Mouse (Mus musculus): ENCODE measurements around the gene Csmd2. TPM values are rescaled to one million over a fixed set of nuclear protein-coding genes. Genes with fewer than 3 reads are reported as not detected.

Csmd2 gene
- total and polyA plus RNA-seq, 2 experiments from 2014 or later, result 9.1 to 48.2 TPM

DNA sequence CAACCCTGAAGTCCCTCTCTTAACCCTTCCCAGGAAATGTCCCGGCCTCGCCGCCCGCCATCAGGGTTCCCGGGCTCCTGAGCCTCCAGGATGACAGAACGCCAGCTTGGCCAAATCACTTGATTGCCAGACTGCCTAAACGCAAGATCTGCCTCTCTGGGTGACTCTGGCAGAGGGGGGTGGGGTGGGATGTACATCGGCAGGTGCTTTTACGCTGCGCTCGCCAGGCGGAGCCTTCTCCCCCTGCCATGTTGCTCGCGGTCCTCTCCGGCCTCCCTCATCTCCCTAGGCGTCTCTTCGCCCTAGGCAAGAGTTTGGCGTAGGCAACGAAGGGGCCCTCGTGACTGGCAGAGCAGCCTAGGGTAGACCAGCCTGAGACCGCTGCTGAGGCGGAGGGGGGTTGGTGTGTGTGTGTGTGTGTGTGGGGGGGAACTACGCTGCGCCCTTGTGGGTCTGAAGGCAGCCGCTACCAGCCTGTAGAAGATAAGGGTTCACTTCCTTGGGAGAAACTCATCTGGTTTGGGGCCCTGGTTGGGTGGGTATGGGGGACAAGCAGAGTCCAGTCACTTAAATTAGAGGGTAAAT lies 1.1 kb upstream of the Csmd2 start:
- ATAC-seq (ENCODE audit: low FRiP score) (peak; percentile 15; the same call in 1 of the 2 replicates), DNase-seq (ENCODE audit: low spot score) (peak; percentile 61)
- H3K4me3 ChIP-seq (ENCODE audit: low read depth, low read length), result peak overlapping the region; percentile 82
- peak; percentile 35 for TF ChIP-seq CTCF (IDR thresholded peaks at IDR 0.05)
- no peaks in the 10 kb centered on the region for H3K36me3 ChIP-seq (ENCODE audit: insufficient read depth, low read length)
- WGBS, result 2% methylated on average over 25 of the region's 25 CpGs
- H3K27me3 ChIP-seq (ENCODE audit: insufficient read depth, low read length), result no peaks in the 10 kb centered on the region
- peak overlapping the region; percentile 91 for H3K9ac ChIP-seq (replicated peaks; ENCODE audit: low read length, poor library complexity, severe bottlenecking)
- H3K27ac ChIP-seq (ENCODE audit: low read depth, low read length), result peak overlapping the region; percentile 82
- no peaks in the 10 kb centered on the region for H3K9me3 ChIP-seq (ENCODE audit: low read length)
- H3K4me1 ChIP-seq (ENCODE audit: insufficient read depth, low read length), result 0 out of 2 replicates have a peak, but pooled peaks cover 5% of the 10 kb centered on the region
- H3K4me2 ChIP-seq (ENCODE audit: low read depth, low read length, poor library complexity, severe bottlenecking), result peak overlapping the region; percentile 85

DNA sequence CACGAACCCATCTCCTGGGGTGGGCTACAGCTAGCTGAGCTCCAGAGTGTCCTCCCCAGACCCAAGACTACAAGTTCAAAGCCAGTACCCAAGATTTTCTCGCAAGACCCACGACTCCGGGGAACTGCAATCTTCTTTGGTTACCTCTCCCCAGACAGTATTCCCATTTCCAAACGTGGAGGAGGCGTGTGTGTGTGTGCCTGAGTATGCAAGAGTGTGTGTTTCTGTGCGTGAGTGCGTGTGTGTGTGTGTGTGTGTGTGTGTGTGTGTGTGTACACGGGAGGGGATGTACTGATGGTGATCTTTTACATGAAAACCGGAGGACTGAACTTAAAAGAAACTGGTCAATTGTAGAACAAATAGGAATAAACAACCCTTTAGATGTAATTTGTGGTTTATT lies 387 bp upstream of the Csmd2 start:
- Histone ChIP-seq H3K4me3 (ENCODE audit: low read depth, low read length) (peak overlapping the region; percentile 82), H3K9ac (replicated peaks; ENCODE audit: low read length, poor library complexity, severe bottlenecking) (peak overlapping the region; percentile 91), H3K4me1 (ENCODE audit: insufficient read depth, low read length) (0 out of 2 replicates have a peak, but pooled peaks cover 5% of the 10 kb centered on the region), H3K9me3 (ENCODE audit: low read length) (no peaks in the 10 kb centered on the region), H3K27ac (ENCODE audit: low read depth, low read length) (peak overlapping the region; percentile 82), H3K36me3 (ENCODE audit: insufficient read depth, low read length) (no peaks in the 10 kb centered on the region), H3K4me2 (ENCODE audit: low read depth, low read length, poor library complexity, severe bottlenecking) (peak overlapping the region; percentile 85), H3K27me3 (ENCODE audit: insufficient read depth, low read length) (no peaks in the 10 kb centered on the region)
- ATAC-seq (ENCODE audit: low FRiP score), result no peak
- no peak for TF ChIP-seq CTCF (IDR thresholded peaks at IDR 0.05)
- WGBS, result 4% methylated on average over 10 of the region's 10 CpGs
- no peak for DNase-seq (ENCODE audit: low spot score)

DNA sequence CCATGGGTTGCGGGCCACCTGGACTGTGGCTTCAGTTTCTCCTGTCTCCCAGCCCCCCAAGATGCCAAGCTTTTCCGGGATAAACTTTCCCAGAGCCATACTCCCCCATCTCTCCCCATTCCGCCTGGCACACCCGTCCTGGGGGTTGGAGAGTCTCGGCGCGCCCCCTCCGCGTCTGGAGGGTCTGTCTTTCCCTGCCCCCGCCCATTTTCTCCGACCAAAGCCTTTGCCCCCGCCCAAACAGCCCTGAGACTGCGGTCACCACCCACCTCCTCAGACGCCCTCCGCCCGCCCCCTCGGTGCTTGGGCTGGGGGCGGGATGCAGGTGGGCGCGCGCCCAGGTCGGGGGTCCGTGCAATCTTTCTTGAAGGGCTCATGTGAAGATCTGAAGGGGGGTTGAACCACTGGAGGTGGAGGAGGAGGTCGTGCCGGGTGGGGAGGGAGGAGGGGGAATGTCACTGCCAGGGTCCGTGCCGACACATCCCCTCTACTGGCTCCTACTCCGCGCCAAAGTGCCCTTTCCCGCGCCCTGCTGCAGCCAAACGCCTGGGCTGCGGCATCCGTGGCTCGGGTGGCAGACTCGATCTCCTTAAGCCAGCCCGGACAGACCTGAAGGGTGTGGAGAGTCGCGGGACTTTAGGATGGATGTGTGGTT lies 996 bp downstream of the Csmd2 start:
- ATAC-seq (ENCODE audit: low FRiP score), result no peak
- Histone ChIP-seq H3K9ac (replicated peaks; ENCODE audit: low read length, poor library complexity, severe bottlenecking) (peak overlapping the region; percentile 91), H3K36me3 (ENCODE audit: insufficient read depth, low read length) (no peaks in the 10 kb centered on the region), H3K4me1 (ENCODE audit: insufficient read depth, low read length) (0 out of 2 replicates have a peak, but pooled peaks cover 11% of the 10 kb centered on the region), H3K4me3 (ENCODE audit: low read depth, low read length) (peak overlapping the region; percentile 82), H3K4me2 (ENCODE audit: low read depth, low read length, poor library complexity, severe bottlenecking) (peak overlapping the region; percentile 85), H3K27me3 (ENCODE audit: insufficient read depth, low read length) (no peaks in the 10 kb centered on the region), H3K9me3 (ENCODE audit: low read length) (no peaks in the 10 kb centered on the region), H3K27ac (ENCODE audit: low read depth, low read length) (peak overlapping the region; percentile 82)
- TF ChIP-seq CTCF (IDR thresholded peaks at IDR 0.05), result no peak
- WGBS, result under 1% methylated on average over 32 of the region's 39 CpGs
- DNase-seq (ENCODE audit: low spot score), result peak; percentile 30

DNA sequence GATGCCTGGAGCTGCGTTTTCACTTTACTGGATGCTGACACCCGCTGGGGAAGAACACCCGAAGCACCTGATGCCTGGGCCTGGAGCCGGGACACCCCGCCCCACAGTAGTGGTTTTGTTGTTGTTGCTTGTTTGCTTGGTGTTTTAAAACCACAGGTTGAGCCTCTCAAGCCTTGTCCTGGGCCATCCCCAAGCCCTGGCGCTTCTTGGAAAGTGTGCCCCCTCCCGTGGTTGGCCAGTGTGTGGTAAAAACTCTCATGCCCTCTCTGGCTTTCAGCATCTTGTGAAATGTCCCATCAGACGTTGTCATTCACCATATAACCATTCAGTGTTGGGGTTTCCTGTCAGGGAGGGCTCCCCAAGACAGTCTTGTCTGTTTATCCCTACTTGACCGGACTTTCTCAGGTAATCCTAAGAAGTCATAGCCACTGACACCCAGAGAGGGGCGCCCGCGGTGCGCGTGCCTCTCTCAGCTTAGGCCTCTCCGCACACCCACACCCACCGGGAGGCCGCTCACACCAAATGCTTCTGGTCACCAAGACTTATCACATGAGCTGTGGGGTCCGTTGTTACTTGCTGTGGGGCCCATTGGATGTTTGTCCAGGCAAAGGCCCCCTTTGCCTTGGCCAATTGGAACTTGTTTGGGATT lies 1.8 kb downstream of the Csmd2 start:
- peak overlapping the region; percentile 91 for H3K9ac ChIP-seq (replicated peaks; ENCODE audit: low read length, poor library complexity, severe bottlenecking)
- no peaks in the 10 kb centered on the region for H3K27me3 ChIP-seq (ENCODE audit: insufficient read depth, low read length)
- peak overlapping the region; percentile 85 for H3K4me2 ChIP-seq (ENCODE audit: low read depth, low read length, poor library complexity, severe bottlenecking)
- H3K36me3 ChIP-seq (ENCODE audit: insufficient read depth, low read length), result no peaks in the 10 kb centered on the region
- no peaks in the 10 kb centered on the region for H3K9me3 ChIP-seq (ENCODE audit: low read length)
- H3K4me3 ChIP-seq (ENCODE audit: low read depth, low read length), result peak overlapping the region; percentile 82
- 3% methylated on average over 18 of the region's 18 CpGs for WGBS
- H3K27ac ChIP-seq (ENCODE audit: low read depth, low read length), result no peak overlapping the region
- TF ChIP-seq CTCF (IDR thresholded peaks at IDR 0.05), result peak; percentile 79
- H3K4me1 ChIP-seq (ENCODE audit: insufficient read depth, low read length), result 0 out of 2 replicates have a peak, but pooled peaks cover 11% of the 10 kb centered on the region
- no peak for ATAC-seq (ENCODE audit: low FRiP score)
- peak; percentile 86 for DNase-seq (ENCODE audit: low spot score)

DNA sequence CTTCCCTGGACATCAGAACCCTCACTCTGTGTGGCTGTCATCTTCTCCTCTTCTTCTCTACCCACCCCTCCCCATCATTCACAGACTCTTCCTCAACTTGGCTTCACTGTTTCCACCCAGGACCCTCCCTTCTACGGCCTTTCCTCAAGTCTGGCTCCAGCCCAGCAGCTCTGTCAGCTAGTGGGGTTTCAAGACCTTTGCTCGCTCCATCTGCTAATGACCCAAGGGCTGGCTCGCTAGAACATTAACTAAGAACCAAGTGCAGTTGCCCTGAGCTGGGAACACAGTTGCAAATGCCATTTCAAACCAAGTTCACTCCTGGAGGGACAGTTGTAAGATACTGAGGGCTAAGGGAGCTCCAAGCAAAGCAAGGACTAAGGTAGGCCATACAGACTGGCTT lies 11.6 kb downstream of the Csmd2 start:
- no peaks in the 10 kb centered on the region for H3K9me3 ChIP-seq (ENCODE audit: low read length)

More for the DNA sequence above, 11.6 kb downstream of the Csmd2 start:
- WGBS, result 80% methylated on average over 3 of the region's 3 CpGs
- Histone ChIP-seq H3K27ac (ENCODE audit: low read depth, low read length) (no peak overlapping the region), H3K4me1 (ENCODE audit: insufficient read depth, low read length) (no peaks in the 10 kb centered on the region; the same call in 1 of the 2 replicates), H3K4me3 (ENCODE audit: low read depth, low read length) (no peak overlapping the region), H3K36me3 (ENCODE audit: insufficient read depth, low read length) (no peaks in the 10 kb centered on the region), H3K9ac (replicated peaks; ENCODE audit: low read length, poor library complexity, severe bottlenecking) (no peak overlapping the region), H3K27me3 (ENCODE audit: insufficient read depth, low read length) (no peaks in the 10 kb centered on the region), H3K4me2 (ENCODE audit: low read depth, low read length, poor library complexity, severe bottlenecking) (no peak overlapping the region)
- DNase-seq (ENCODE audit: low spot score) (no peak), ATAC-seq (ENCODE audit: low FRiP score) (no peak)
- TF ChIP-seq CTCF (IDR thresholded peaks at IDR 0.05), result no peak

Measured in midbrain, postnatal 0 days (tissue).